In the genomic region with DNA sequence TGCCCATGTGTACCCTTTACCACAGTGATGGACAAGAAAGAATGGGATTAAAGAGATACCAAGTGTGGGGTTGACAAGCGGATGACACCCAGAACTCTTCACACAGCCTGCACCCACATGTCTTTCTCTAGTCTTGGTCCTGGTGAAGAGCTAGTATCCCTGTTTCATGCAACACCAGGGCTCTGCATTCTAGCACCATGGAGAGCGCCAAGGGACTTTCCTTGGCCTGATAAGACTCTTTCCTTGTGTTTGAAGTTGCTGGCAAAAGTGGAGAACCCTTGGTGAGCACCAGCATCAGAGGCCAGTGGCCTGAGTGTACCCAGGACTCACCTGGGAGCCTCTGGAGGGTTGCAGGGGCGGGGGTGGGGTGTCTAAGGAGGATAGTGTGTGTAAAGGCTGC, we compare ENCODE assay signal across 12 mouse cellular contexts.
DNase-seq lines count a peak whose midpoint lies in the region; ATAC-seq and TF ChIP-seq lines count a peak whose summit lies in the region.
"Had no signal": no experiment of that assay in that cellular context is flagged by ENCODE, and none has a peak within 500 bp of the region (broad histone marks: within the 10 kb centered on the region; RNA-seq: fewer than 3 reads in every experiment).

No protein-coding gene starts in this region.

- H3K4me2 ChIP-seq in myocyte (ENCODE audit: low read depth) = no peak overlapping the region
- H3K4me2 ChIP-seq in intestine, postnatal 0 days (replicated peaks; ENCODE audit: low read depth) = no peak overlapping the region
- H3K4me2 ChIP-seq: limb, embryonic 12.5 days had no signal

- TF ChIP-seq RAD21 in MEL (IDR thresholded peaks at IDR 0.05; ENCODE audit: low read depth, low read length) = no peak

- TF ChIP-seq EP300 in MEL (IDR thresholded peaks at IDR 0.05; ENCODE audit: low read depth in 1 of 2, low read length in 2 of 2) = no peak

- H3K4me1 ChIP-seq in kidney, adult 2 months (ENCODE audit: control insufficient read depth, insufficient read depth, low read length) = no peaks in the 10 kb centered on the region
- H3K4me1 ChIP-seq in MEL (ENCODE audit: control insufficient read depth in 1 of 2, insufficient read depth in 2 of 2, low read length in 2 of 2) = no peaks in the 10 kb centered on the region
- H3K4me1 ChIP-seq in intestine, postnatal 0 days (replicated peaks; ENCODE audit: control insufficient read depth, insufficient read depth, low read length) = no peaks in the 10 kb centered on the region
- H3K4me1 ChIP-seq: limb, embryonic 12.5 days had no signal

- TF ChIP-seq CTCF in kidney, adult 2 months (conservative IDR thresholded peaks at IDR 0.05; ENCODE audit: insufficient read depth, insufficient read length, low read depth, low read length) = no peak
- TF ChIP-seq CTCF in MEL (IDR thresholded peaks at IDR 0.05 in 2 of 3, conservative IDR thresholded peaks at IDR 0.05 in 1 of 3; ENCODE audit: control insufficient read depth in 1 of 3, insufficient read depth in 1 of 3, low read depth in 2 of 3, low read length in 3 of 3, poor library complexity in 1 of 3, severe bottlenecking in 1 of 3) = no peak
- no peak for TF ChIP-seq CTCF in intestine, postnatal 0 days (IDR thresholded peaks at IDR 0.05; ENCODE audit: low read depth)

- H3K4me3 ChIP-seq in kidney, adult 2 months (ENCODE audit: insufficient read depth, low read depth, low read length) = no peak overlapping the region
- no peak overlapping the region for H3K4me3 ChIP-seq in MEL (ENCODE audit: control insufficient read depth in 1 of 2, insufficient read depth in 1 of 2, low read depth in 2 of 2, low read length in 2 of 2)
- no peak overlapping the region for H3K4me3 ChIP-seq in myocyte
- H3K4me3 ChIP-seq in intestine, postnatal 0 days (ENCODE audit: low read depth, low read length) = no peak overlapping the region
- H3K4me3 ChIP-seq: limb, embryonic 12.5 days had no signal

- ATAC-seq in intestine, postnatal 0 days = no peak

- no peak overlapping the region for H3K27ac ChIP-seq in kidney, adult 2 months (ENCODE audit: insufficient read depth, low read depth, low read length)
- no peak overlapping the region for H3K27ac ChIP-seq in MEL (ENCODE audit: control insufficient read depth, low read depth, low read length)
- no peak overlapping the region for H3K27ac ChIP-seq in intestine, postnatal 0 days (ENCODE audit: low read depth, low read length)
- H3K27ac ChIP-seq: limb, embryonic 12.5 days; macrophage had no signal

- no peaks in the 10 kb centered on the region for H3K9me3 ChIP-seq in MEL (replicated peaks; ENCODE audit: insufficient read depth, low read length)
- H3K9me3 ChIP-seq in intestine, postnatal 0 days (ENCODE audit: control insufficient read depth) = no peaks in the 10 kb centered on the region
- H3K9me3 ChIP-seq: limb, embryonic 12.5 days had no signal

- no peak overlapping the region for H3K9ac ChIP-seq in MEL (ENCODE audit: control insufficient read depth, low read depth, low read length, poor library complexity, severe bottlenecking)
- H3K9ac ChIP-seq in intestine, postnatal 0 days (ENCODE audit: low read depth, low read length) = no peak overlapping the region
- H3K9ac ChIP-seq: limb, embryonic 12.5 days had no signal

- no peaks in the 10 kb centered on the region for H3K36me3 ChIP-seq in kidney, adult 2 months (ENCODE audit: control insufficient read depth, insufficient read depth, low read length)
- H3K36me3 ChIP-seq in MEL (ENCODE audit: control insufficient read depth in 1 of 2, insufficient read depth in 2 of 2, low read length in 2 of 2) = no peaks in the 10 kb centered on the region
- H3K36me3 ChIP-seq in myocyte (ENCODE audit: control insufficient read depth, insufficient read depth) = no peaks in the 10 kb centered on the region
- H3K36me3 ChIP-seq in intestine, postnatal 0 days (ENCODE audit: control insufficient read depth, insufficient read depth) = no peaks in the 10 kb centered on the region
- H3K36me3 ChIP-seq: limb, embryonic 12.5 days had no signal

- peak; percentile 71 to 75 for DNase-seq in kidney, postnatal 4 days
- no peak for DNase-seq in kidney, adult 2 months
- peak; percentile 6 for DNase-seq in MEL (ENCODE audit: low read depth, low spot score)
- peak; percentile 11 for DNase-seq in c-Kit-positive CD71-positive TER-119-negative erythroid progenitor cells, embryonic 14.5 days (ENCODE audit: low read depth)
- no peak for DNase-seq in lung, adult 18-20 months
- DNase-seq: cerebellum, adult 18-20 months; right cerebral cortex, postnatal 4 days; thymus, adult 18-20 months had no signal

- 32% methylated on average over 3 of the region's 3 CpGs for WGBS in kidney, adult 2 months
- 17% methylated on average over 3 of the region's 3 CpGs for WGBS in intestine, postnatal 0 days

- H3K79me2 ChIP-seq in MEL (ENCODE audit: control insufficient read depth, insufficient read depth, low read length, poor library complexity) = no peaks in the 10 kb centered on the region
- H3K79me2 ChIP-seq in myocyte (ENCODE audit: control insufficient read depth, insufficient read depth) = no peaks in the 10 kb centered on the region

- TF ChIP-seq POLR2A in kidney, adult 2 months (IDR thresholded peaks at IDR 0.05; ENCODE audit: low read depth, low read length) = no peak
- no peak for TF ChIP-seq POLR2A in MEL (IDR thresholded peaks at IDR 0.05; ENCODE audit: control insufficient read depth in 1 of 2, insufficient read depth in 1 of 2, low read depth in 1 of 2, low read length in 2 of 2, poor library complexity in 1 of 2)
- TF ChIP-seq POLR2A in myocyte (IDR thresholded peaks at IDR 0.05; ENCODE audit: insufficient read length, low read depth) = no peak

- H3ac ChIP-seq in myocyte (ENCODE audit: control insufficient read depth, insufficient read length) = no peak overlapping the region

- no peaks in the 10 kb centered on the region for H3K27me3 ChIP-seq in kidney, adult 2 months (replicated peaks; ENCODE audit: control insufficient read depth, insufficient read depth, low read length)
- H3K27me3 ChIP-seq in MEL (ENCODE audit: control insufficient read depth in 1 of 2, insufficient read depth in 2 of 2, low read length in 2 of 2) (no peaks in the 10 kb centered on the region; a peak in 1 of 4 replicates), myocyte (ENCODE audit: control insufficient read depth, insufficient read depth, insufficient read length) (peaks cover 4% of the 10 kb centered on the region)
- H3K27me3 ChIP-seq in intestine, postnatal 0 days (replicated peaks; ENCODE audit: control insufficient read depth, insufficient read depth, low read length) = no peaks in the 10 kb centered on the region

TF ChIP-seq in MEL, 35 proteins besides CTCF, POLR2A, EP300 and RAD21:
- TF ChIP-seq GABPA (IDR thresholded peaks at IDR 0.05; ENCODE audit: low read depth, low read length) (no peak), RCOR1 (IDR thresholded peaks at IDR 0.05; ENCODE audit: low read depth, low read length) (no peak), USF1 (IDR thresholded peaks at IDR 0.05; ENCODE audit: low read depth, low read length) (no peak), ELF1 (IDR thresholded peaks at IDR 0.05; ENCODE audit: low read depth, low read length) (no peak), MAX (IDR thresholded peaks at IDR 0.05; ENCODE audit: low read length) (no peak)

TF ChIP-seq in myocyte, 11 proteins besides CTCF, POLR2A, EP300 and RAD21:
- TF ChIP-seq POLR2AphosphoS2 (IDR thresholded peaks at IDR 0.05; ENCODE audit: insufficient read length, low read depth) (no peak), REST (IDR thresholded peaks at IDR 0.05; ENCODE audit: insufficient read depth, insufficient read length) (peak; percentile 59), TCF12 (IDR thresholded peaks at IDR 0.05; ENCODE audit: insufficient read depth, poor library complexity, severe bottlenecking) (no peak), MYOG (IDR thresholded peaks at IDR 0.05; ENCODE audit: control insufficient read depth in 1 of 3, insufficient read depth in 1 of 3, insufficient read length in 2 of 3, low read depth in 2 of 3) (no peak), MAX (IDR thresholded peaks at IDR 0.05; ENCODE audit: low read depth) (no peak), E2F4 (IDR thresholded peaks at IDR 0.05; ENCODE audit: insufficient read depth) (no peak)

Comparison
In these comparisons a context has a peak if more than half of its experiments do, and no peak if none do; other contexts are left out.
1. DNase-seq: peak in kidney, postnatal 4 days (2 of 2), MEL (single experiment) and c-Kit-positive CD71-positive TER-119-negative erythroid progenitor cells, embryonic 14.5 days (single experiment); none in kidney, adult 2 months (single experiment) and lung, adult 18-20 months (0 of 2).